Mouse (Mus musculus) lung, postnatal 0 days (tissue): ENCODE measurements around the gene Eif4g3.

Experiments
- CTCF ChIP-seq: IDR thresholded peaks from 2 replicates; pipeline ENCODE4 v1.5.1; 2016; ENCODE audit warnings: antibody characterized with exemption, mild to moderate bottlenecking
- EP300 ChIP-seq: IDR thresholded peaks from 2 replicates; pipeline ENCODE4 v1.6.1; 2016; ENCODE audit warnings: antibody characterized with exemption, mild to moderate bottlenecking, control low read depth

GRCm38 (mm10) chr4:138147176-138147575 is 154.4 kb downstream of the Eif4g3 start:
- no peak for TF ChIP-seq CTCF
- no peak for TF ChIP-seq EP300
